Mouse (Mus musculus): ENCODE measurements around the gene Prkn.

The Prkn gene

GRCm38 (mm10) chr17:11845506-11845905 lies 1005.3 kb downstream of the Prkn start:
- DNase-seq (ENCODE audit: low spot score): no peak

- no peak for DNase-seq (ENCODE audit: low spot score)
Measured at GRCm38 (mm10) chr17:11854571-11854970, 1014.4 kb downstream of the Prkn start.

- no peak for DNase-seq (ENCODE audit: low spot score)
Measured at GRCm38 (mm10) chr17:11858772-11859405, 1018.7 kb downstream of the Prkn start.

GRCm38 (mm10) chr17:11861178-11861577 lies 1021.0 kb downstream of the Prkn start:
- DNase-seq (ENCODE audit: low spot score): no peak

GRCm38 (mm10) chr17:11862360-11862759 lies 1022.2 kb downstream of the Prkn start:
- DNase-seq (ENCODE audit: low spot score): no peak

- DNase-seq (ENCODE audit: low spot score): no peak
Measured at GRCm38 (mm10) chr17:11863017-11863416, 1022.8 kb downstream of the Prkn start.

- DNase-seq (ENCODE audit: low spot score): no peak
Measured at GRCm38 (mm10) chr17:11866231-11866630, 1026.0 kb downstream of the Prkn start.

- DNase-seq (ENCODE audit: low spot score): no peak
Measured at GRCm38 (mm10) chr17:11867334-11868095, 1027.3 kb downstream of the Prkn start.

GRCm38 (mm10) chr17:11870546-11870945 lies 1030.4 kb downstream of the Prkn start:
- DNase-seq (ENCODE audit: low spot score): no peak

- DNase-seq (ENCODE audit: low spot score): no peak
Measured at GRCm38 (mm10) chr17:11876240-11876639, 1036.1 kb downstream of the Prkn start.

GRCm38 (mm10) chr17:11881110-11881820 lies 1041.1 kb downstream of the Prkn start:
- DNase-seq (ENCODE audit: low spot score): no peak

GRCm38 (mm10) chr17:11885601-11886000 lies 1045.4 kb downstream of the Prkn start:
- no peak for DNase-seq (ENCODE audit: low spot score)

GRCm38 (mm10) chr17:11886963-11887362 lies 1046.8 kb downstream of the Prkn start:
- no peak for DNase-seq (ENCODE audit: low spot score)

- no peak for DNase-seq (ENCODE audit: low spot score)
Measured at GRCm38 (mm10) chr17:11887591-11888205, 1047.5 kb downstream of the Prkn start.

GRCm38 (mm10) chr17:11888806-11889205 lies 1048.6 kb downstream of the Prkn start:
- DNase-seq (ENCODE audit: low spot score): no peak

- DNase-seq (ENCODE audit: low spot score): no peak
Measured at GRCm38 (mm10) chr17:11900300-11900699, 1060.1 kb downstream of the Prkn start.

GRCm38 (mm10) chr17:11901731-11902130 lies 1061.5 kb downstream of the Prkn start:
- DNase-seq (ENCODE audit: low spot score): no peak

- no peak for DNase-seq (ENCODE audit: low spot score)
Measured at GRCm38 (mm10) chr17:11903001-11903400, 1062.8 kb downstream of the Prkn start.

GRCm38 (mm10) chr17:11910668-11911398 lies 1070.6 kb downstream of the Prkn start:
- no peak for DNase-seq (ENCODE audit: low spot score)

- no peak for DNase-seq (ENCODE audit: low spot score)
Measured at GRCm38 (mm10) chr17:11912136-11912535, 1072.0 kb downstream of the Prkn start.

- no peak for DNase-seq (ENCODE audit: low spot score)
Measured at GRCm38 (mm10) chr17:11912872-11913365, 1072.7 kb downstream of the Prkn start.

GRCm38 (mm10) chr17:11913620-11914019 lies 1073.4 kb downstream of the Prkn start:
- DNase-seq (ENCODE audit: low spot score): no peak

All from ovary, adult 18-20 months (tissue).